38 mouse cellular contexts compared by ENCODE assay signal in genomic region chr11:28327878-28328277, GRCm38 (mm10). TPM values are rescaled to one million over a fixed set of nuclear protein-coding genes. Genes with fewer than 3 reads are reported as not detected.
"Had no signal": no experiment of that assay in that cellular context is flagged by ENCODE, and none has a peak within 500 bp of the region (broad histone marks: within the 10 kb centered on the region; RNA-seq: fewer than 3 reads in every experiment).

No protein-coding gene starts in this region.

- H3K36me3 ChIP-seq: limb, embryonic 10.5 days; limb, embryonic 12.5 days; limb, embryonic 13.5 days; limb, embryonic 15.5 days; liver, embryonic 12.5 days; liver, embryonic 13.5 days; liver, embryonic 15.5 days; lung, embryonic 15.5 days; midbrain, embryonic 10.5 days; midbrain, embryonic 12.5 days; midbrain, embryonic 13.5 days; midbrain, embryonic 15.5 days; neural tube, embryonic 12.5 days had no signal

- DNase-seq: left cerebral cortex, postnatal 4 days; liver; liver, embryonic 13.5 days; liver, postnatal 0 days; lung, adult 18-20 months; lung, adult 2 months; lung, embryonic 14.5 days; lung, postnatal 10 days; lung, postnatal 14 days; lung, postnatal 36 days; lung, postnatal 4 days; midbrain, embryonic 14.5 days had no signal

- H3K27ac ChIP-seq: limb, embryonic 10.5 days; limb, embryonic 12.5 days; limb, embryonic 13.5 days; limb, embryonic 15.5 days; liver, embryonic 12.5 days; liver, embryonic 13.5 days; liver, embryonic 14.5 days; liver, embryonic 15.5 days; lung, embryonic 15.5 days; macrophage; midbrain, embryonic 10.5 days; midbrain, embryonic 12.5 days; midbrain, embryonic 13.5 days; midbrain, embryonic 15.5 days; neural tube, embryonic 12.5 days had no signal

- ATAC-seq: liver, embryonic 12.5 days; liver, postnatal 0 days; lung, postnatal 0 days; midbrain, embryonic 13.5 days; midbrain, embryonic 15.5 days; midbrain, embryonic 16.5 days had no signal

- H3K4me3 ChIP-seq: limb, embryonic 10.5 days; limb, embryonic 12.5 days; limb, embryonic 13.5 days; limb, embryonic 15.5 days; liver, embryonic 12.5 days; liver, embryonic 13.5 days; liver, embryonic 15.5 days; lung, embryonic 15.5 days; megakaryocyte, embryonic 14.5 days; midbrain, embryonic 10.5 days; midbrain, embryonic 12.5 days; midbrain, embryonic 13.5 days; midbrain, embryonic 15.5 days; myocyte; neural tube, embryonic 12.5 days had no signal

- H3K4me2 ChIP-seq: limb, embryonic 12.5 days; limb, embryonic 13.5 days; limb, embryonic 15.5 days; liver, embryonic 11.5 days; liver, embryonic 12.5 days; liver, embryonic 13.5 days; liver, embryonic 15.5 days; lung, embryonic 14.5 days; lung, embryonic 15.5 days; midbrain, embryonic 11.5 days; midbrain, embryonic 12.5 days; midbrain, embryonic 13.5 days; midbrain, embryonic 15.5 days; neural tube, embryonic 12.5 days had no signal

- H3K9ac ChIP-seq: limb, embryonic 12.5 days; limb, embryonic 13.5 days; limb, embryonic 15.5 days; liver, embryonic 12.5 days; liver, embryonic 13.5 days; liver, embryonic 14.5 days; liver, embryonic 15.5 days; liver, postnatal 0 days; lung, embryonic 14.5 days; lung, embryonic 15.5 days; midbrain, embryonic 12.5 days; midbrain, embryonic 13.5 days; midbrain, embryonic 15.5 days; neural tube, embryonic 12.5 days had no signal

- H3K27me3 ChIP-seq: limb, embryonic 12.5 days; limb, embryonic 13.5 days; limb, embryonic 15.5 days; liver, embryonic 12.5 days; liver, embryonic 13.5 days; liver, embryonic 15.5 days; lung, embryonic 15.5 days; megakaryocyte, embryonic 14.5 days; midbrain, embryonic 12.5 days; midbrain, embryonic 13.5 days; midbrain, embryonic 15.5 days; neural tube, embryonic 12.5 days had no signal

- H3K9me3 ChIP-seq: limb, embryonic 10.5 days; limb, embryonic 13.5 days; limb, embryonic 15.5 days; liver, embryonic 12.5 days; liver, embryonic 13.5 days; liver, embryonic 15.5 days; lung, embryonic 15.5 days; midbrain, embryonic 15.5 days; neural tube, embryonic 12.5 days had no signal

- H3K4me1 ChIP-seq: limb, embryonic 10.5 days; limb, embryonic 12.5 days; limb, embryonic 13.5 days; limb, embryonic 15.5 days; liver, embryonic 12.5 days; liver, embryonic 13.5 days; liver, embryonic 15.5 days; lung, embryonic 15.5 days; megakaryocyte, embryonic 14.5 days; midbrain, embryonic 10.5 days; midbrain, embryonic 12.5 days; midbrain, embryonic 13.5 days; midbrain, embryonic 15.5 days; neural tube, embryonic 12.5 days had no signal

RNA-seq across cellular contexts. Expression of gene Gm6685, which starts 11.8 kb away (rescaled TPM):
- total RNA-seq: liver, adult 2 months; megakaryocyte-erythroid progenitor cell, adult 5-6 weeks; monocyte, adult 5-6 weeks had no signal
- polyA plus RNA-seq: limb, embryonic 12.5 days; limb, embryonic 14.5 days; limb, embryonic 15.5 days; liver, embryonic 11.5 days; liver, embryonic 13.5 days; liver, embryonic 15.5 days; liver, embryonic 16.5 days; liver, postnatal 0 days; lung, embryonic 14.5 days; lung, postnatal 0 days; macrophage; midbrain, embryonic 12.5 days; midbrain, embryonic 14.5 days; midbrain, embryonic 15.5 days; midbrain, postnatal 0 days; neural tube, embryonic 12.5 days had no signal
